Mouse (Mus musculus): ENCODE measurements around the gene Mphosph9.

DNA sequence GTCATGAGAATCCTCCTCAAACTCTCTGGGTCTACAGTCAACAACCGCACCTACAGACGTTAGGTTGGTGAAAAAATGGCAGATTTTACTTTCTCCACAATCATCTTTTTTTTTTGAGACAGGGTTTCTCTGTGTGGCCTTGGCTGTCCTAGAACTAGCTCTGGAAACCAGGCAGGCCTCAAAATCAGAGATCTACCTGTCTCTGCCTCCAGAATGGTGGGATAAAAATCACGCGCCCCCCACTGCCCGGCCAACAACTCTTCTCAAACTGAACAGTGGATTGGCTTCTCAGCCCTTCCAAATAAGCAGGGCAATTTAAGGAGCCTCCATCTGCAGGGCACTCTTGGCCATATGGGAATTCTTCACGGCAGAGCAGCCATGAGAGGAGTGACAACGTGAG, 72.6 kb downstream of the Mphosph9 start:
- no peak for TF ChIP-seq CTCF (IDR thresholded peaks at IDR 0.05; ENCODE audit: low read depth)
- TF ChIP-seq EP300 (optimal IDR thresholded peaks at IDR 0.05) = no peak
